Mouse (Mus musculus) stomach, embryonic 14.5 days (tissue): ENCODE measurements around the gene 5730522E02Rik. TPM values are rescaled to one million over a fixed set of nuclear protein-coding genes. Genes with fewer than 3 reads are reported as not detected.
"Not testable (repeated sequence)": the region's sequence is repeated elsewhere in the genome, so short reads cannot be mapped to it uniquely, and the experiment has no call there.

ENCODE experiments used
- ATAC-seq: fragments of 200-750 bp; cut with Nextera tagmentation; 2 replicates; pipeline ENCODE4 v1.8.0; 2017; ENCODE audit warnings: low read depth, moderate TSS enrichment; ENCODE audit not compliant: insufficient number of reproducible peaks, insufficient read depth, low FRiP score
- H3K27ac ChIP-seq: fragments of 300-500 bp; sonication (generic); 2 replicates; pipeline ENCODE4 v1.5.1; 2014; ENCODE audit warnings: mild to moderate bottlenecking, low read length, moderate library complexity, mixed read lengths
- H3K27me3 ChIP-seq: fragments of 300-500 bp; sonication (generic); 2 replicates; pipeline ENCODE4 v1.6.1; 2014; ENCODE audit warnings: low read length, control low read depth, mixed read lengths; ENCODE audit not compliant: control insufficient read depth, insufficient read depth
- H3K36me3 ChIP-seq: fragments of 300-500 bp; sonication (generic); 2 replicates; pipeline ENCODE4 v1.6.1; 2014; ENCODE audit warnings: mild to moderate bottlenecking, control low read depth, low read length, moderate library complexity, mixed read lengths; ENCODE audit not compliant: control insufficient read depth, insufficient read depth
- H3K4me1 ChIP-seq: fragments of 300-500 bp; sonication (generic); 2 replicates; pipeline ENCODE4 v1.6.1; 2014; ENCODE audit warnings: low read length, control low read depth, mixed read lengths; ENCODE audit not compliant: control insufficient read depth, insufficient read depth
- H3K4me2 ChIP-seq: fragments of 300-500 bp; sonication (generic); replicated peaks from 2 replicates; pipeline ENCODE4 v1.6.1; 2014; ENCODE audit warnings: low read depth, low read length, control low read depth
- H3K4me3 ChIP-seq: fragments of 300-500 bp; sonication (generic); 2 replicates; pipeline ENCODE4 v1.5.1; 2014; ENCODE audit warnings: low read depth, low read length, control low read depth
- H3K9ac ChIP-seq: fragments of 300-500 bp; sonication (generic); replicated peaks from 2 replicates; pipeline ENCODE4 v1.6.1; 2014; ENCODE audit warnings: low read depth, mild to moderate bottlenecking, control low read depth, low read length, moderate library complexity, mixed read lengths
- H3K9me3 ChIP-seq: fragments of 300-500 bp; sonication (generic); 2 replicates; pipeline ENCODE4 v1.6.1; 2016; ENCODE audit warnings: low read depth, low read length, control low read depth; ENCODE audit not compliant: control insufficient read depth
- WGBS: fragments of 180-500 bp; shearing (Covaris S2); extraction: QIAGEN DNeasy Blood & Tissue Kit; methylation state at CpG from one replicate; pipeline ENCODE4 v1.1.7; 2014; 5-methylcytosine and 5-hydroxymethylcytosine counted together
- polyA plus RNA-seq: library from polyadenylated mRNA; unstranded; fragments of >200 nt; fragmentation: Nextera tagmentation; extraction: Ambion mirVana; gene quantifications from 2 replicates; pipeline ENCODE4 v1.2.1, GENCODE M21; 2014

The 5730522E02Rik gene
- polyA plus RNA-seq, result 4.0 and 6.5 TPM in 2 replicates

GRCm38 (mm10) chr11:26210582-26211180 lies at the start of gene 5730522E02Rik:
5730522E02Rik (minus strand) TSS chr11:26210763.
- Histone ChIP-seq H3K27ac (peak within 1 kb of the TSS; percentile 98), H3K4me2 (peak within 1 kb of the TSS; percentile 74), H3K9me3 (no peaks in the 10 kb centered on the region), H3K36me3 (no peaks in the 10 kb centered on the region), H3K4me1 (no peaks in the 10 kb centered on the region), H3K9ac (peak within 1 kb of the TSS; percentile 95), H3K27me3 (no peaks in the 10 kb centered on the region), H3K4me3 (peak within 1 kb of the TSS; percentile 75)
- 1% methylated on average over 31 of the region's 31 CpGs for WGBS
- ATAC-seq, result no peak; the same call in none of the 2 replicates

DNA sequence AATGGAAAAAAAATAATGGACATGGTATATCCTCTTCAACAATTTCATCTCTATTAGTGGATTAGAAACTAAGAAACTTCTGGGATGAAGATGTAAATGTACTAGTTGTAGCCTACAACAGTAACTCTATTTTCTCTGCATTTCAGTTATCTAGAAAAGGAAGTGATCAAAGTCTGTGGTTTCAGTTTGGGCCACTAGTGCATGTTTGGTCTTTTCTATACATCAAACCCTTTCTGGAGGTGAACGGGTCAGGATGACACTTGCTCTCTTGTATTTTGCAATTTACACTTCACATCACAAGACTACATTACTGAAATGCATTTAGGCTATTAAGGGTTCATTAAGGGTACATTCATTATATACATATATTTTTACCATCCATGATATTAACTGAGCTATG lies 26.0 kb upstream of the 5730522E02Rik start:
- Histone ChIP-seq H3K27me3 (no peaks in the 10 kb centered on the region), H3K4me2 (no peak overlapping the region), H3K4me3 (no peak overlapping the region), H3K4me1 (no peaks in the 10 kb centered on the region), H3K27ac (no peak overlapping the region), H3K36me3 (no peaks in the 10 kb centered on the region), H3K9me3 (no peaks in the 10 kb centered on the region), H3K9ac (no peak overlapping the region)
- no peak for ATAC-seq
- WGBS, result 73% methylated on average over 1 of the region's 1 CpGs

DNA sequence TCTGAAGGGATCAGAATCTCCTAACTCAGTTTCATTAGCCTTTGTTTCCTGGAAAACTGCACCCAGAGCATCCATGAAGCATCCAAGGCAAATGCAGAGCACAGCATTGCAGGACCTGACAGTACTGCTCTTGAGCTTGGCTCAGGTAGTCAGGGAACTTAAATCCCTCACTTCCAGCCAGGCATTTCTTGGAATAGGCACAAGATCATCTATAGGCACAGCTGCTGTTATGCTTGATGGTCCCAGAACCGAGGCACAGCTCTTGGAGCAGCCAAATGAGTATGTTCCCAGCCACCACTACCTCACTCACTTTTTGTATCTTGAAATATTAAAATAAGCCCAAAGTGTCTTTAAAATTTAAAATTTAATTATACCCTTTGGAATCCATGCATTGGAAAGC lies 19.3 kb upstream of the 5730522E02Rik start:
- ATAC-seq, result no peak
- Histone ChIP-seq H3K27me3 (no peaks in the 10 kb centered on the region), H3K9me3 (no peaks in the 10 kb centered on the region), H3K27ac (no peak overlapping the region), H3K4me3 (no peak overlapping the region), H3K4me1 (no peaks in the 10 kb centered on the region), H3K36me3 (no peaks in the 10 kb centered on the region), H3K4me2 (no peak overlapping the region), H3K9ac (no peak overlapping the region)
- 81% methylated on average over 1 of the region's 1 CpGs for WGBS

DNA sequence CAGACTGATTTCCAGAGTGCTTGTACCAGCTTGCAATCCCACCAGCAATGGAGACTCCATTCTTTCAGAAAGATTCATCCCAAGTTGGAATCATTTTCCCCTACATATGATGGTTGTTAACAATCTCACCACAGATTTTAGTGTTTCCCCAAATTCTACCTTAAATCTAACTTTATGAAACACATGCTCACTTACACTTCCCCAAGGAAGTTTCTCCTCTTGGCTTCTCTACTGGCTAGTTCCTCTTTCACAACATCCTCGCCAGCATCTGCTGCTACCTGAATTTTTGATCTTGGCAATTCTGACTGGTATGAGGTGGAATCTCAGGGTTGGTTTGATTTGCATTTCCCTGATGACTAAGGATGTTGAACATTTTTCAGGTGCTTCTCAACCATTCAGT lies 3.1 kb upstream of the 5730522E02Rik start:
- 91% methylated on average over 1 of the region's 1 CpGs for WGBS

GRCm38 (mm10) chr11:26209811-26210581 lies 567 bp downstream of the 5730522E02Rik start:
- Histone ChIP-seq H3K4me2 (peak overlapping the region; percentile 74), H3K4me1 (no peaks in the 10 kb centered on the region), H3K9ac (peak overlapping the region; percentile 95), H3K4me3 (peak overlapping the region; percentile 75), H3K27ac (peak overlapping the region; percentile 98), H3K9me3 (no peaks in the 10 kb centered on the region), H3K36me3 (no peaks in the 10 kb centered on the region), H3K27me3 (no peaks in the 10 kb centered on the region)
- peak; percentile 96 for ATAC-seq
- WGBS, result under 1% methylated on average over 45 of the region's 73 CpGs

More for the DNA sequence above, 3.1 kb upstream of the 5730522E02Rik start:
- H3K9ac ChIP-seq, H3K36me3 ChIP-seq, H3K27ac ChIP-seq, H3K9me3 ChIP-seq, H3K4me3 ChIP-seq, H3K4me2 ChIP-seq, ATAC-seq, H3K27me3 ChIP-seq, H3K4me1 ChIP-seq: not testable (repeated sequence)

- Histone ChIP-seq H3K4me3 (no peak overlapping the region), H3K27ac (no peak overlapping the region), H3K27me3 (no peaks in the 10 kb centered on the region), H3K9me3 (no peaks in the 10 kb centered on the region), H3K36me3 (no peaks in the 10 kb centered on the region), H3K4me1 (no peaks in the 10 kb centered on the region), H3K9ac (no peak overlapping the region), H3K4me2 (no peak overlapping the region)
- whole genome bisulfite sequencing, result 71% methylated on average over 2 of the region's 2 CpGs
- ATAC-seq, result no peak
Observed at GRCm38 (mm10) chr11:26203466-26203865, 7.1 kb downstream of the 5730522E02Rik start.

- no peaks in the 10 kb centered on the region for H3K36me3 ChIP-seq
- H3K27me3 ChIP-seq, result no peaks in the 10 kb centered on the region
- WGBS, result 80% methylated on average over 5 of the region's 5 CpGs
- ATAC-seq, result no peak
- no peaks in the 10 kb centered on the region for H3K4me1 ChIP-seq
- no peak overlapping the region for H3K4me2 ChIP-seq
- H3K9me3 ChIP-seq, result no peaks in the 10 kb centered on the region
- no peak overlapping the region for H3K9ac ChIP-seq
- no peak overlapping the region for H3K27ac ChIP-seq
- no peak overlapping the region for H3K4me3 ChIP-seq
Observed at GRCm38 (mm10) chr11:26202842-26203241, 7.7 kb downstream of the 5730522E02Rik start.

- Histone ChIP-seq H3K9ac (no peak overlapping the region), H3K4me2 (no peak overlapping the region), H3K4me1 (no peaks in the 10 kb centered on the region), H3K27ac (no peak overlapping the region), H3K36me3 (no peaks in the 10 kb centered on the region), H3K4me3 (no peak overlapping the region), H3K9me3 (no peaks in the 10 kb centered on the region), H3K27me3 (no peaks in the 10 kb centered on the region)
- ATAC-seq, result no peak
Observed at GRCm38 (mm10) chr11:26201778-26202097, 8.8 kb downstream of the 5730522E02Rik start.
